Mouse (Mus musculus): ENCODE results near the gene Bcl9. TPM values are rescaled to one million over a fixed set of nuclear protein-coding genes. Genes with fewer than 3 reads are reported as not detected.

The Bcl9 gene
- polyA plus RNA-seq, 1 experiment from 2014 or later: 31.4 TPM

GRCm38 (mm10) chr3:97183810-97184209 lies 113.9 kb downstream of the Bcl9 start:
- H3K9me3 ChIP-seq (replicated peaks; ENCODE audit: control insufficient read depth, low read length): no peaks in the 10 kb centered on the region
- H3K9ac ChIP-seq (ENCODE audit: low read length): no peak overlapping the region
- 26% methylated on average over 3 of the region's 3 CpGs for WGBS
- no peak overlapping the region for H3K4me3 ChIP-seq (ENCODE audit: low read length)
- H3K36me3 ChIP-seq (ENCODE audit: control insufficient read depth, insufficient read depth): no peaks in the 10 kb centered on the region
- no peaks in the 10 kb centered on the region for H3K4me1 ChIP-seq (ENCODE audit: control insufficient read depth, insufficient read depth, low read length)
- no peak for ATAC-seq (replicated peaks; ENCODE audit: extremely low read depth, insufficient read depth, low FRiP score)
- H3K27me3 ChIP-seq (ENCODE audit: control insufficient read depth, insufficient read depth, low read length): no peaks in the 10 kb centered on the region
- H3K27ac ChIP-seq (ENCODE audit: low read length): no peak overlapping the region
- H3K4me2 ChIP-seq (ENCODE audit: low read depth, low read length): no peak overlapping the region

- no peak overlapping the region for H3K27ac ChIP-seq (ENCODE audit: low read length)
- no peaks in the 10 kb centered on the region for H3K4me1 ChIP-seq (ENCODE audit: control insufficient read depth, insufficient read depth, low read length)
- ATAC-seq (replicated peaks; ENCODE audit: extremely low read depth, insufficient read depth, low FRiP score): no peak
- H3K4me2 ChIP-seq (ENCODE audit: low read depth, low read length): no peak overlapping the region
- 44% methylated on average over 6 of the region's 6 CpGs for WGBS
- no peaks in the 10 kb centered on the region for H3K27me3 ChIP-seq (ENCODE audit: control insufficient read depth, insufficient read depth, low read length)
- no peak overlapping the region for H3K9ac ChIP-seq (ENCODE audit: low read length)
- no peaks in the 10 kb centered on the region for H3K9me3 ChIP-seq (replicated peaks; ENCODE audit: control insufficient read depth, low read length)
- no peak overlapping the region for H3K4me3 ChIP-seq (ENCODE audit: low read length)
- peaks cover 13% of the 10 kb centered on the region for H3K36me3 ChIP-seq (ENCODE audit: control insufficient read depth, insufficient read depth)
Observed at GRCm38 (mm10) chr3:97180527-97180926, 117.2 kb downstream of the Bcl9 start.

GRCm38 (mm10) chr3:97178885-97179284 lies 118.8 kb downstream of the Bcl9 start:
- Histone ChIP-seq H3K27me3 (ENCODE audit: control insufficient read depth, insufficient read depth, low read length) (no peaks in the 10 kb centered on the region), H3K9ac (ENCODE audit: low read length) (no peak overlapping the region), H3K36me3 (ENCODE audit: control insufficient read depth, insufficient read depth) (peaks cover 13% of the 10 kb centered on the region), H3K4me1 (ENCODE audit: control insufficient read depth, insufficient read depth, low read length) (no peaks in the 10 kb centered on the region), H3K4me2 (ENCODE audit: low read depth, low read length) (no peak overlapping the region), H3K4me3 (ENCODE audit: low read length) (no peak overlapping the region), H3K27ac (ENCODE audit: low read length) (no peak overlapping the region), H3K9me3 (replicated peaks; ENCODE audit: control insufficient read depth, low read length) (no peaks in the 10 kb centered on the region)
- no peak for ATAC-seq (replicated peaks; ENCODE audit: extremely low read depth, insufficient read depth, low FRiP score)
- WGBS: 75% methylated on average over 6 of the region's 6 CpGs

- H3K4me2 ChIP-seq (ENCODE audit: low read depth, low read length): no peak overlapping the region
- H3K27ac ChIP-seq (ENCODE audit: low read length): no peak overlapping the region
- no peaks in the 10 kb centered on the region for H3K27me3 ChIP-seq (ENCODE audit: control insufficient read depth, insufficient read depth, low read length)
- peaks cover 17% of the 10 kb centered on the region for H3K36me3 ChIP-seq (ENCODE audit: control insufficient read depth, insufficient read depth)
- H3K4me1 ChIP-seq (ENCODE audit: control insufficient read depth, insufficient read depth, low read length): no peaks in the 10 kb centered on the region
- WGBS: 75% methylated on average over 5 of the region's 5 CpGs
- no peak for ATAC-seq (replicated peaks; ENCODE audit: extremely low read depth, insufficient read depth, low FRiP score)
- H3K4me3 ChIP-seq (ENCODE audit: low read length): no peak overlapping the region
- H3K9ac ChIP-seq (ENCODE audit: low read length): no peak overlapping the region
- no peaks in the 10 kb centered on the region for H3K9me3 ChIP-seq (replicated peaks; ENCODE audit: control insufficient read depth, low read length)
Observed at GRCm38 (mm10) chr3:97172632-97173031, 125.1 kb downstream of the Bcl9 start.

GRCm38 (mm10) chr3:97172231-97172630 lies 125.5 kb downstream of the Bcl9 start:
- peaks cover 14% of the 10 kb centered on the region for H3K36me3 ChIP-seq (ENCODE audit: control insufficient read depth, insufficient read depth)
- 79% methylated on average over 9 of the region's 9 CpGs for WGBS
- H3K27ac ChIP-seq (ENCODE audit: low read length): no peak overlapping the region

GRCm38 (mm10) chr3:97171531-97171930 lies 126.2 kb downstream of the Bcl9 start:
- Histone ChIP-seq H3K36me3 (ENCODE audit: control insufficient read depth, insufficient read depth) (peaks cover 8% of the 10 kb centered on the region), H3K4me2 (ENCODE audit: low read depth, low read length) (no peak overlapping the region), H3K27ac (ENCODE audit: low read length) (no peak overlapping the region), H3K9me3 (replicated peaks; ENCODE audit: control insufficient read depth, low read length) (no peaks in the 10 kb centered on the region), H3K27me3 (ENCODE audit: control insufficient read depth, insufficient read depth, low read length) (no peaks in the 10 kb centered on the region), H3K4me1 (ENCODE audit: control insufficient read depth, insufficient read depth, low read length) (no peaks in the 10 kb centered on the region), H3K9ac (ENCODE audit: low read length) (no peak overlapping the region), H3K4me3 (ENCODE audit: low read length) (no peak overlapping the region)
- WGBS: 76% methylated on average over 6 of the region's 6 CpGs
- ATAC-seq (replicated peaks; ENCODE audit: extremely low read depth, insufficient read depth, low FRiP score): no peak

More at GRCm38 (mm10) chr3:97172231-97172630, 125.5 kb downstream of the Bcl9 start:
- Histone ChIP-seq H3K9me3 (replicated peaks; ENCODE audit: control insufficient read depth, low read length) (no peaks in the 10 kb centered on the region), H3K27me3 (ENCODE audit: control insufficient read depth, insufficient read depth, low read length) (no peaks in the 10 kb centered on the region), H3K9ac (ENCODE audit: low read length) (no peak overlapping the region), H3K4me1 (ENCODE audit: control insufficient read depth, insufficient read depth, low read length) (no peaks in the 10 kb centered on the region), H3K4me2 (ENCODE audit: low read depth, low read length) (no peak overlapping the region), H3K4me3 (ENCODE audit: low read length) (no peak overlapping the region)
- no peak for ATAC-seq (replicated peaks; ENCODE audit: extremely low read depth, insufficient read depth, low FRiP score)

GRCm38 (mm10) chr3:97167126-97167525 lies 130.6 kb downstream of the Bcl9 start:
- H3K4me2 ChIP-seq (ENCODE audit: low read depth, low read length): no peak overlapping the region
- WGBS: 51% methylated on average over 4 of the region's 4 CpGs
- peaks cover 6% of the 10 kb centered on the region; the same call in 1 of the 2 replicates for H3K36me3 ChIP-seq (ENCODE audit: control insufficient read depth, insufficient read depth)
- H3K9ac ChIP-seq (ENCODE audit: low read length): no peak overlapping the region
- no peak overlapping the region for H3K4me3 ChIP-seq (ENCODE audit: low read length)
- H3K4me1 ChIP-seq (ENCODE audit: control insufficient read depth, insufficient read depth, low read length): no peaks in the 10 kb centered on the region
- ATAC-seq (replicated peaks; ENCODE audit: extremely low read depth, insufficient read depth, low FRiP score): no peak; the same call in 1 of the 2 replicates
- H3K9me3 ChIP-seq (replicated peaks; ENCODE audit: control insufficient read depth, low read length): no peaks in the 10 kb centered on the region
- no peak overlapping the region for H3K27ac ChIP-seq (ENCODE audit: low read length)
- H3K27me3 ChIP-seq (ENCODE audit: control insufficient read depth, insufficient read depth, low read length): no peaks in the 10 kb centered on the region

- H3K4me1 ChIP-seq (ENCODE audit: control insufficient read depth, insufficient read depth, low read length): peaks cover 13% of the 10 kb centered on the region
- H3K27me3 ChIP-seq (ENCODE audit: control insufficient read depth, insufficient read depth, low read length): no peaks in the 10 kb centered on the region
- no peak for ATAC-seq (replicated peaks; ENCODE audit: extremely low read depth, insufficient read depth, low FRiP score)
- WGBS: 59% methylated on average over 4 of the region's 4 CpGs
- no peak overlapping the region for H3K9ac ChIP-seq (ENCODE audit: low read length)
- peaks cover 6% of the 10 kb centered on the region; the same call in 1 of the 2 replicates for H3K36me3 ChIP-seq (ENCODE audit: control insufficient read depth, insufficient read depth)
- H3K9me3 ChIP-seq (replicated peaks; ENCODE audit: control insufficient read depth, low read length): no peaks in the 10 kb centered on the region
- H3K4me3 ChIP-seq (ENCODE audit: low read length): no peak overlapping the region
- no peak overlapping the region for H3K4me2 ChIP-seq (ENCODE audit: low read depth, low read length)
- no peak overlapping the region for H3K27ac ChIP-seq (ENCODE audit: low read length)
Observed at GRCm38 (mm10) chr3:97164477-97164876, 133.2 kb downstream of the Bcl9 start.

GRCm38 (mm10) chr3:97161773-97162172 lies 135.9 kb downstream of the Bcl9 start:
- WGBS: 62% methylated on average over 4 of the region's 4 CpGs
- no peak overlapping the region for H3K4me3 ChIP-seq (ENCODE audit: low read length)
- no peak for ATAC-seq (replicated peaks; ENCODE audit: extremely low read depth, insufficient read depth, low FRiP score)
- no peak overlapping the region for H3K27ac ChIP-seq (ENCODE audit: low read length)
- H3K9ac ChIP-seq (ENCODE audit: low read length): no peak overlapping the region
- H3K4me2 ChIP-seq (ENCODE audit: low read depth, low read length): no peak overlapping the region
- peaks cover 13% of the 10 kb centered on the region for H3K4me1 ChIP-seq (ENCODE audit: control insufficient read depth, insufficient read depth, low read length)
- H3K9me3 ChIP-seq (replicated peaks; ENCODE audit: control insufficient read depth, low read length): no peaks in the 10 kb centered on the region
- 0 out of 2 replicates have a peak, but pooled peaks cover 3% of the 10 kb centered on the region for H3K36me3 ChIP-seq (ENCODE audit: control insufficient read depth, insufficient read depth)
- no peaks in the 10 kb centered on the region for H3K27me3 ChIP-seq (ENCODE audit: control insufficient read depth, insufficient read depth, low read length)

Data from heart, embryonic 16.5 days (tissue).